Mouse (Mus musculus): Measurements from ENCODE around the gene Tex30.

- TF ChIP-seq CTCF (IDR thresholded peaks at IDR 0.05; ENCODE audit: low read depth): no peak; the same call in 1 of the 2 replicates
- no peak for TF ChIP-seq EP300 (optimal IDR thresholded peaks at IDR 0.05)
Measured at GRCm38 (mm10) chr1:44102259-44102717, at the start of gene Tex30.
